Mouse (Mus musculus): ENCODE measurements at regions not wholly inside any gene's neighbourhood (a gene's known extent, or its start where the extent isn't known, plus 50 kb on each side); places are given as distances from the start of the nearest gene placed in this dataset.

DNA sequence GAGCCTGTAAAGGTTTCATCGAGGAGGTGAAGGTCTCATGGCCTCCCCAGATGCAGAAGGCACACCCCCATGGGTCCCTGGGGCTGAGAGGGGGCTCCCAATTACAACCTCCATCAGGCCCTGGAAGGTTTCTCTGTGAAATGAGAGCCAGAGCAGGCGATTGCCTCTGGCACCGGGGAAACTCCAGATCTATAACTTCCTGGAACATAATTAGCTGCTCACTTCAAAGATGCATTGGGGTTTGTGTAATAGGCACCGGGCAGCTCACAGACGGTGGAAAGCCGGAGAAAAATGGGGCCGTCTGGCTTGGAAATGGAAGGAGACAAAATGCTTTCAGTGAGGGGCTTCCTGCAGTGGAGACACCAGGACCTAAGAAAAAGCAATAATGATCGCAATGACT is 151.2 kb upstream of the Mvb12b start:
- H3K4me1 ChIP-seq (ENCODE audit: insufficient read depth, low read depth, low read length) = no peaks in the 10 kb centered on the region
- DNase-seq (ENCODE audit: low spot score) = no peak
- H3K9me3 ChIP-seq (replicated peaks) = no peaks in the 10 kb centered on the region
- peaks cover 2% of the 10 kb centered on the region; the same call in 1 of the 2 replicates for H3K27me3 ChIP-seq (ENCODE audit: insufficient read depth, low read length)
- H3K36me3 ChIP-seq (replicated peaks) = no peaks in the 10 kb centered on the region
- no peak overlapping the region for H3K4me3 ChIP-seq (ENCODE audit: low read depth, low read length)
- TF ChIP-seq POLR2AphosphoS5 (IDR thresholded peaks at IDR 0.05; ENCODE audit: insufficient replicate concordance, low read depth, low read length) (no peak), GATA1 (IDR thresholded peaks at IDR 0.05; ENCODE audit: borderline replicate concordance, low read length) (no peak), GATA2 (IDR thresholded peaks at IDR 0.05; ENCODE audit: borderline replicate concordance, low read depth, low read length) (no peak), CTCF (IDR thresholded peaks at IDR 0.05; ENCODE audit: low read depth, low read length) (no peak), TAL1 (conservative IDR thresholded peaks at IDR 0.05; ENCODE audit: low read depth, low read length) (no peak)
- no peak for ATAC-seq (ENCODE audit: extremely low read depth, insufficient number of reproducible peaks, low FRiP score, poor library complexity, severe bottlenecking)

DNA sequence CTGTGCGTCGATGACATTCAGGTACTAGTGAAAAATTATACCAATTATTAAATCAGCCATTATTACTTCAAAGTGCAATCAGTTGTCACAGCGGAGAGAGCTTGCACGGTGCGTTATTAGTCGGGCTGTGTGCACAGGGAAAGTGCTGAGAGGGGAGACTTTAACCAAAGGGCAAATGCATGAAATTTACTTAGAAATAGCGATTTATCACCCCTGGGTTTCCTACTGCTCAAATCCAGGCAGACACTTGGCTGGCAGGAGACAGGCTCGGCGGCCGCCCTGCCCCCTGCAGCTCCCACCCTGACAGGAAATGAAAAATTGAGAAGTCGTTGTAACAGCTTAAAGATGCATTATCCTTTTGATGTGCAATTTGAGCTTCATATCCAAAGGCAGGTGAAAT is 145.5 kb upstream of the Mvb12b start:
- no peak for ATAC-seq (ENCODE audit: extremely low read depth, insufficient number of reproducible peaks, low FRiP score, poor library complexity, severe bottlenecking)
- H3K4me3 ChIP-seq (ENCODE audit: low read depth, low read length) = no peak overlapping the region
- DNase-seq (ENCODE audit: low spot score) = no peak
- H3K9me3 ChIP-seq (replicated peaks) = no peaks in the 10 kb centered on the region
- no peaks in the 10 kb centered on the region for H3K4me1 ChIP-seq (ENCODE audit: insufficient read depth, low read depth, low read length)
- no peak for TF ChIP-seq CTCF (IDR thresholded peaks at IDR 0.05; ENCODE audit: low read depth, low read length)
- TF ChIP-seq POLR2AphosphoS5 (IDR thresholded peaks at IDR 0.05; ENCODE audit: insufficient replicate concordance, low read depth, low read length) = no peak
- no peak for TF ChIP-seq GATA2 (IDR thresholded peaks at IDR 0.05; ENCODE audit: borderline replicate concordance, low read depth, low read length)
- no peak for TF ChIP-seq GATA1 (IDR thresholded peaks at IDR 0.05; ENCODE audit: borderline replicate concordance, low read length)
- no peak for TF ChIP-seq TAL1 (conservative IDR thresholded peaks at IDR 0.05; ENCODE audit: low read depth, low read length)
- H3K36me3 ChIP-seq (replicated peaks) = no peaks in the 10 kb centered on the region
- H3K27me3 ChIP-seq (ENCODE audit: insufficient read depth, low read length) = peaks cover 2% of the 10 kb centered on the region; the same call in 1 of the 2 replicates

DNA sequence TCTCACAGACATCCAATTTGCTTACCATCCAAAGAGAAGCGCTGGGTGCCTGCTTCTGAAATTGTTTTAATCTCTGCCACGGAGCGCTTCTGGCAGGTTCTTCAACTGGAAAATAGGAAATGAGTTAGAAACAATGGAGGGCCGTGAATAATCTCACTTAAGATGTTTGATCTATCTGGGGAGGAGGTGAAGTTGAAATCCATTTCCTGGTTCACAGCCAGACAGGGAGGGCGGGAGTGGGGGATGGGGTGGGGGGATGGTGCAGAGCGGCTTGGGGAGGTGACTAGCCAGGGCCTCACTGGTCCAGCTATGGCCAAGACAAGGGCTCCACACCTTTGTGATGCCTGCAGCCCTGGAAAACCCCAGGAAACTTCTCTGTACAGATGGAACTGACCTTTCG is 143.7 kb upstream of the Mvb12b start:
- Histone ChIP-seq H3K4me3 (ENCODE audit: low read depth, low read length) (no peak overlapping the region), H3K27me3 (ENCODE audit: insufficient read depth, low read length) (peaks cover 2% of the 10 kb centered on the region; the same call in 1 of the 2 replicates), H3K36me3 (replicated peaks) (no peaks in the 10 kb centered on the region), H3K9me3 (replicated peaks) (no peaks in the 10 kb centered on the region), H3K4me1 (ENCODE audit: insufficient read depth, low read depth, low read length) (no peaks in the 10 kb centered on the region)
- TF ChIP-seq GATA2 (IDR thresholded peaks at IDR 0.05; ENCODE audit: borderline replicate concordance, low read depth, low read length) = no peak
- TF ChIP-seq TAL1 (conservative IDR thresholded peaks at IDR 0.05; ENCODE audit: low read depth, low read length) = no peak
- no peak for TF ChIP-seq GATA1 (IDR thresholded peaks at IDR 0.05; ENCODE audit: borderline replicate concordance, low read length)
- TF ChIP-seq POLR2AphosphoS5 (IDR thresholded peaks at IDR 0.05; ENCODE audit: insufficient replicate concordance, low read depth, low read length) = no peak
- no peak for TF ChIP-seq CTCF (IDR thresholded peaks at IDR 0.05; ENCODE audit: low read depth, low read length)
- ATAC-seq (ENCODE audit: extremely low read depth, insufficient number of reproducible peaks, low FRiP score, poor library complexity, severe bottlenecking) (no peak), DNase-seq (ENCODE audit: low spot score) (no peak)

DNA sequence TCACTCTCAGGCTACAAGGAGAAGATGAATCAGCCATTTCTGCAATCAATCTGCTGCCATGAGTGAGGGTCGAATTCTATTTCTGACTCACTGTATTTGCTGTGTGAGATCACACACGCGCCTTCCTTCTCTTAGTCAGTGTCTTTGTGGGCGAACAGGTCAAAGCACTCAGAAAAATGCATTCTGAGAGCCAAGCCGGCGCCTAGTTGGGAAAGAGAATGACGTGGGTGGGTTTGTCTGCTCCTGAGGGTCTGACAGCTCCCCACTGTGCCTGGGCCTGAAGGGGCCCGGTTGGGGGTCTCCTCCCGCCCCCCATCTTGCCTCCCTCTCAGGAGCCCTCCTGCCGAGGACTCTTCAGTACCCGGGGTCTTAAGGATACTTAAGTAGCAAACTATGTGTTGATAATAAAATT is 143.3 kb upstream of the Mvb12b start:
- DNase-seq (ENCODE audit: low spot score) (no peak), ATAC-seq (ENCODE audit: extremely low read depth, insufficient number of reproducible peaks, low FRiP score, poor library complexity, severe bottlenecking) (no peak)
- H3K27me3 ChIP-seq (ENCODE audit: insufficient read depth, low read length) = peaks cover 2% of the 10 kb centered on the region; the same call in 1 of the 2 replicates
- TF ChIP-seq CTCF (IDR thresholded peaks at IDR 0.05; ENCODE audit: low read depth, low read length) (no peak), GATA1 (IDR thresholded peaks at IDR 0.05; ENCODE audit: borderline replicate concordance, low read length) (no peak)
- H3K9me3 ChIP-seq (replicated peaks) = no peaks in the 10 kb centered on the region
- H3K36me3 ChIP-seq (replicated peaks) = no peaks in the 10 kb centered on the region
- no peak overlapping the region for H3K4me3 ChIP-seq (ENCODE audit: low read depth, low read length)
- H3K4me1 ChIP-seq (ENCODE audit: insufficient read depth, low read depth, low read length) = no peaks in the 10 kb centered on the region

DNA sequence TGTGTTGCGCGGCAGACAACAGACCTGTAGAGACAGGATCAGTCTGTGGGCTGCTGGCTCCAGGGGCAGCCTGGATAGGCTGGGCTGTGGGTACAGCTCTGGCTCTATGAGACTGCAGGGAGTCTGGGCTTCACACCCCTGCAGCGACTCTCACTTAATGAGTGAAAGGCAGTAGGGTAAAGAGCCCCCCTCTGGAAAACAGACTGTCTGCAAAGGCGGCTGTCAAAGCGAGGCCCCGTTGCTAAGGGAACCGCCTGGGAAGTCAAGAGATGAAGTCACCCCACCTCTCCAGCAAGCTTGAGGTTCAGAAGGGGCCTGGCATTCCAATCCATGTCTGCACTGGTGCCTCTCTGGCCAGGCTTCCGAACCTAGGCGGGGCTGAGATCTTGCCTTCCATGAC is 139.7 kb upstream of the Mvb12b start:
- H3K36me3 ChIP-seq (replicated peaks) = no peaks in the 10 kb centered on the region
- H3K4me1 ChIP-seq (ENCODE audit: insufficient read depth, low read depth, low read length) = no peaks in the 10 kb centered on the region
- H3K9me3 ChIP-seq (replicated peaks) = no peaks in the 10 kb centered on the region
- no peak overlapping the region for H3K4me3 ChIP-seq (ENCODE audit: low read depth, low read length)
- DNase-seq (ENCODE audit: low spot score) (no peak), ATAC-seq (ENCODE audit: extremely low read depth, insufficient number of reproducible peaks, low FRiP score, poor library complexity, severe bottlenecking) (no peak)
- no peak for TF ChIP-seq GATA2 (IDR thresholded peaks at IDR 0.05; ENCODE audit: borderline replicate concordance, low read depth, low read length)
- TF ChIP-seq TAL1 (conservative IDR thresholded peaks at IDR 0.05; ENCODE audit: low read depth, low read length) = no peak
- TF ChIP-seq POLR2AphosphoS5 (IDR thresholded peaks at IDR 0.05; ENCODE audit: insufficient replicate concordance, low read depth, low read length) = no peak
- no peak for TF ChIP-seq GATA1 (IDR thresholded peaks at IDR 0.05; ENCODE audit: borderline replicate concordance, low read length)
- TF ChIP-seq CTCF (IDR thresholded peaks at IDR 0.05; ENCODE audit: low read depth, low read length) = no peak
- H3K27me3 ChIP-seq (ENCODE audit: insufficient read depth, low read length) = no peaks in the 10 kb centered on the region

DNA sequence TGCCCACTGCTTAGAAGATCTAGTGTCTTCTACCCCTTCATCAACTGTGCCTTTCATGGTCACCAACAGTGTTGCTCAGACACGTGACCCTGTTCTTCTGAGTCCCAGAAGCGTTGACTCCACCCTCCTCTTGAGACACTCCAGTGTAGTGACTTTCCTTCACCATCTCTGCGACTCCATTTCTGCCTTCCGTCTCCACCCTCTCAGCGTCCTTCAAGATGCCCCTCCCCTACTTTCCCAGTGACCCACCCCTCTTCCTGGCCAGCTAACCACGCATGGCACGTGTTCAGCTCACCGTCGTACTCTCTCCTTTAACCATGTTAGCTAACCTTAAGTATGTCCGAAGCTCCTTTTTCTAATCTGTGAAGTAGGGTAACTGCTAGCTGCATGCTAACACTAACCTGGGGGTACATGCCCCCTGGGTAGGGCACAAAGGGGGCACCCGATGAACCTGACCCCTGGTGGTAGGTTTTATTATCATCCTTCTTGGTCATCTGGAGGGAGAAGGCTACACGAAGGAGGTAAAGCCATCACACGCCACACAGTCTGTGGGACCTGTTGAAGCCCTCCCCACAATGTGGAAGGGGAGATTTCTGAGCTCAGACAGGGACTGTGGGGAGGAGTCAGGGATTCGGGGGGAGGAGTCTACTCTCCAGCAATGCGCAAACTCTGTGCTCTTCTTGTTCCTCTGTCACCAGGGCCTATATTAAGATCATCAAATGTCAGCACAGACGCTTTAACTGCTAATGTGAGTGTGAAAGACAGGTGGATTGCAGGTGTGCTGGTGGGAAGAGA is 139.0 kb upstream of the Mvb12b start:
- DNase-seq (ENCODE audit: low spot score) (no peak), ATAC-seq (ENCODE audit: extremely low read depth, insufficient number of reproducible peaks, low FRiP score, poor library complexity, severe bottlenecking) (no peak)
- no peaks in the 10 kb centered on the region for H3K36me3 ChIP-seq (replicated peaks)
- no peak overlapping the region for H3K4me3 ChIP-seq (ENCODE audit: low read depth, low read length)
- TF ChIP-seq GATA2 (IDR thresholded peaks at IDR 0.05; ENCODE audit: borderline replicate concordance, low read depth, low read length) (no peak), POLR2AphosphoS5 (IDR thresholded peaks at IDR 0.05; ENCODE audit: insufficient replicate concordance, low read depth, low read length) (no peak), CTCF (IDR thresholded peaks at IDR 0.05; ENCODE audit: low read depth, low read length) (no peak), GATA1 (IDR thresholded peaks at IDR 0.05; ENCODE audit: borderline replicate concordance, low read length) (no peak), TAL1 (conservative IDR thresholded peaks at IDR 0.05; ENCODE audit: low read depth, low read length) (no peak)
- H3K9me3 ChIP-seq (replicated peaks) = peaks cover 3% of the 10 kb centered on the region
- H3K27me3 ChIP-seq (ENCODE audit: insufficient read depth, low read length) = no peaks in the 10 kb centered on the region
- H3K4me1 ChIP-seq (ENCODE audit: insufficient read depth, low read depth, low read length) = no peaks in the 10 kb centered on the region
